Mouse (Mus musculus): ENCODE data around the gene Casc4. TPM values are rescaled to one million over a fixed set of nuclear protein-coding genes. Genes with fewer than 3 reads are reported as not detected.

Casc4 gene
- total RNA-seq (2014; fragmentation: Nextera tagmentation) (25.3 and 26.6 TPM in 2 replicates), total RNA-seq (2017) (37.0 and 42.2 TPM in 2 replicates)

DNA sequence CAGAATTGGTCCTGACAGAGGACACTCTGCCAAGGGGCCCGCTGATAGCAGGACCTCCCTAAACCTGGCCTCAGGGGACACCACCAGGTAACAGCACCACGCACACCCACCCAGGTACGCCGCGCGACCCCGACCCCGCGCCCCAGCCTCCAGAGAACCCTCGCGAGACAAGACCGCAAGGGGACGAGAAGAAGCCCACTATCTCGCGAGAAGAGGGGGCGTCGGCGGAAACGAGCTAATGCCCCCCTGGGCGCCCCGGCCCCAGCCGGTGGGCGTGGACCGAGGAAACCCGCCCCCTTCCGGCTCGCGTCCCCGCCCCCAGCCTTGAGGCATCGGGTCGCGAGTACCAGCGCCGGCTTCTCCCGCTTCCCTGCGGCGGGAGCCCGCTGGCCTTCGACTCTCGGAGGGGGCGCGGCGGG is at the start of gene Casc4:
Casc4 (plus strand) TSS at position 339 of the 419 bp plus-strand sequence.
- peak; percentile 76 for ATAC-seq (replicated peaks; ENCODE audit: low FRiP score, low TSS enrichment, poor library complexity, severe bottlenecking)

DNA sequence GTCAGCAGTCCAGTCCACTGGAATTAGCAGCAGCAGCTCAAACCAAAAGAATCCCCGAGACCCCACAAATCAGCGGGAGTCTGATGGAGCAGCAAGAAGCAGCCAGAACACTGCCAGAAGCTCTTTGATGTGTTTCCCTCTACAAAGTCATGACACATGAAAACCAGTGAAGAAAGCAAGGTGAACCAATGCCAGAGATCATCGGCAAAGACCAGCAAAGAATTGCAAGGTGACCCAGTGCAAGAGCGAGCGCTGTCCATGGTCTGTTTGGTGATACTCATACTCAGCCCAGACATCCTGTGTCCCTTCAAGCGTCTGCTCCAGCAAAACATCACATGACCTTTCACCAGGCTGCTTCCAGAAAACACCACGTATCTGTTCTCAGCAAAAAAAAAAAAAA is 45.0 kb upstream of the Casc4 start:
- no peak for ATAC-seq (replicated peaks; ENCODE audit: low FRiP score, low TSS enrichment, poor library complexity, severe bottlenecking)

DNA sequence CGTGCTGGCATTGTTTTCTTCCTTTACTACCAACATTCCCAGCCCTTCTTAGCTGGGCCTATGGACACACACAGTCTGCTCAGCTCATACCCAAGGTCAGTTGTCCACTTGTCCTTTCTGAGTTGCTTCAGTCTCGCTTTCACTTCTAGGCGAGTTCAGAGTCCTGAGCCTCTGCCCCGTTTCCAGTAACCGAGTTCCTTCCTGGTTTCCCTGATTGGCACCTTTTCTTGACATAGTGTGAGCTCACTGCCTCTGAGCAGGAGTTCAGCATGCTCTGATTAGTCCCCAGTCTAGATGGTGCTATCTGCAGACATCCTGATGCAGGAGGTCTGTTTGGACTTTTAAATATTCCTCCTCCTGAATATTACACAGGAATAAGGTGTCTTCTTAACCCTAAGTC is 42.1 kb upstream of the Casc4 start:
- no peak for ATAC-seq (replicated peaks; ENCODE audit: low FRiP score, low TSS enrichment, poor library complexity, severe bottlenecking)

DNA sequence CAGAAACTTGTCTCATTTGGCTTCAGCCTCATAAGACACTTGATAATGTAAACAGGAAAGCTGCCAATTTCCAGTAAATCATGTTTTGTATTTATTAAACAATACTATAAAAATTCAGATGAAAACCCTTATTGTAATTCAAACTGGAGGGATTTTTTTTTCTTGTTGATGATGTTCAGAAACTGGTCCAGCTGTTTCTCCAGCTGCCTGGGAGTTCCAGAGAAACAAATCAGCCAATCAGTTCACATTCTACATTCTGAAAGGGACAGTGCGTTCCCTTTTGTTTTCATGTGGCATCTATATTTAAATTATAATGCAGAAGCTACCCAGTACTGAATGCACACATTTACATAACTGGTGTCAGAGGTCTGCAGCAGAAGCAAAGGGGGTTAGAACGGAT is 40.6 kb upstream of the Casc4 start:
- no peak for ATAC-seq (replicated peaks; ENCODE audit: low FRiP score, low TSS enrichment, poor library complexity, severe bottlenecking)

DNA sequence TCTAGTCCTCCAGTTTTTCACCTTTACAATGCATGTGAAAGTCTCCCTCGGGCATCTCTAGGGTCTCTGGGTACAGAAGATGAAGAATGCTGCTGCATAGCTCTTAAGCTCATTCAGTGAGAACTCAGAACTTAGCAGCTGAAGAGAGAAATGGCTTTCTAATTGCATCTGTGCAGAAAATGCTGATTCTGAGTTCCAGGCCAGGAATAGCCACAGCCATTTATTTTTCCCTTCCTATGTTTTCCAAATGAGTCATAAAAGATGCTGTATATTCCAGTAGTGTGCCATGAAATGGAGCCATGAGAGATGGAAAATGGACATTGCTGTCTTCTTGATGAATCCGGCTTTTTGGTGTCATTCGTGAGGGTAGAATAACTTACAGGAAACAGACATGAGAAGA is 38.4 kb upstream of the Casc4 start:
- ATAC-seq (replicated peaks; ENCODE audit: low FRiP score, low TSS enrichment, poor library complexity, severe bottlenecking) = no peak

DNA sequence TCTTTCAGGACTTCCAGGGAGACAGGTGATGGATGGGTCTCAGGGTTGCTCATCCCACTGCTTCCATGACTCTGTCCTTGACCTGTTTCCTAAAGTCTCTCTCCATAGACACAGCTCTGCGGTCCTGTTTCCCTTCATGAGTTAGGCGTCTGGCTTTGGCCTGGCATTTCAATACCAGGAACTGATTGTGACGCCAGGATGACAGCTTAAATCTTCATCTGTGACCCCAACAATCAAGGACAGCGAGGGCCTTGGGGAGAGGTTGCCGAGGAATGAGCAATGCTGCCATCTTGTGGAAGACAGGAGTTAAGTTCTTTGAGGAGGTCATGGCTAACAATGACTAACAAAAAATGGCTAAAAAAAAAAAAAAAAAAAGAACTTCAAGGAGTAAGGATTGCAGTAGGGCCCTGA is 34.3 kb upstream of the Casc4 start:
- peak; percentile 85 for ATAC-seq (replicated peaks; ENCODE audit: low FRiP score, low TSS enrichment, poor library complexity, severe bottlenecking)

DNA sequence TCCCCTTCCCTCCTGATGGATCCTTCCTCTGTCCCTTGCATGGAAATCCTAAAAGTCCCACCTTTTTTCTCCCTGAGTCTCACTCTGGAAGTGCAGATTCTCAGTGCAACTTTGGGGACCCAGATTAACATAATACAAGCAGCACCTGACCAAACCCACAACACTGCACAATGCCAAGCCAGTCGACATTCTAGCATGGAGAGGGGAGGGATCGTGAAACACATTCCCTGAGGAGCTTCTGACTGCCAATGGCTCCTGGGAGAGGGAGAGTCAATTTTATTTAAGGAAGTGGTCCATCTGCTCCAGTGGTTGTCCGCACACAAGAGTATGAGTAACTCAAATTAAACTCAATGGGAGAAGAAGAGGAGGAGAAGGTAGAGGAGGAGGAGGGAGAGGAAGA is 31.8 kb upstream of the Casc4 start:
- no peak for ATAC-seq (replicated peaks; ENCODE audit: low FRiP score, low TSS enrichment, poor library complexity, severe bottlenecking)

DNA sequence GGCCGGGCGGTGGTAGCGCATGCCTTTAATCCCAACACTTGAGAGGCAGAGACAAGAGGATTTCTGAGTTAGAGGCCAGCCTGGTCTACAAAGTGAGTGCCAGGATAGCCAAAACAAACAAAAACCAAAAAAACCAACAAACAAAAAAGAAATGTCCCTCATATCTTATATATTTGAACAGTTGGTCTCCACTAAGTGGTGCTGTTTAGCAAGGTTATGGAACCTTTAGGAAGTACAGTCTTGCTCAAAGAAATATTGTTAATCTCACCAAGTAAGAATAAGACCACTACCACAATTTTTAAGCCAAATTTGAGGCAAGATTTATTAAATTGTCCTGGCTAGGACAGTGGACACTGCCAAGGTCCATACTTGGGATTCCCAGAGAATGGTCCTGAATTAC is 25.3 kb upstream of the Casc4 start:
- no peak for ATAC-seq (replicated peaks; ENCODE audit: low FRiP score, low TSS enrichment, poor library complexity, severe bottlenecking)

DNA sequence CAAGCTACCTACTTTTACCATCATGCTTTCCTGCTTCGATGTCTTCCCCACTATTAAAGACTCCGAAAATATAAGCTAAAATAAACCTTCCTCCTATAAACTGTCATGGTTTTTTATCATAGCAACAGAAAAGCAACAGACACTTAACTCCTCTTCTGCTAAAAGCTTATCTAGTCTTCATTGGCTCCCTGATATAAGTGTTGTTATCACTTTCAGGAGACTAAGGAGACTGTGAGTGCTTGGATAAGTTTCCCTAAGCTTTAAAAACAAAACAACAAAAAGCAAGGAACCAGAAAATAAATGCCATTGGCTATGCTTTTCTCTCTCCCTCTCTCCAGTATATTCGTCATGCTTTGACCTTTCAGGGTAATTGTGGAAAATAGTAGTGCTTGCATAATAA is 24.5 kb upstream of the Casc4 start:
- ATAC-seq (replicated peaks; ENCODE audit: low FRiP score, low TSS enrichment, poor library complexity, severe bottlenecking) = no peak

DNA sequence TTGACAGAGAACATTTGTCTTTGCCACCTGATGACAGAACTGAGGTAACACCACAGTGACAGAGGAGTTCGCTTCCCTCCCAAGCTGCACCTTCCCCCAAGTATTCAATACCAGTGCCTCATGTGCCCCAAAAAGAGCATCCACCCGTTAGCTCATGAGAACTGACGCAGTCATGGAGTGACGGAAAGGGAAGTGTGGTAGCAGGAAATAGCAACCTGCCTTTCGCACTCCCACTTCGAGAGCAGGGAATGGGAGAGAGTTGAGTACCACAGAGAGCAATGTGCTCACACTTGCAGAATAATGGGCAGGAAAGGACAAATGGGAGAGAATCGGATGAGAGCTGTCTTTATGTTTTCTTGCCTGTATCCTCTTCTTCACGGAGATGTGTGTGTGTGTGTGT is 20.7 kb upstream of the Casc4 start:
- ATAC-seq (replicated peaks; ENCODE audit: low FRiP score, low TSS enrichment, poor library complexity, severe bottlenecking) = no peak

DNA sequence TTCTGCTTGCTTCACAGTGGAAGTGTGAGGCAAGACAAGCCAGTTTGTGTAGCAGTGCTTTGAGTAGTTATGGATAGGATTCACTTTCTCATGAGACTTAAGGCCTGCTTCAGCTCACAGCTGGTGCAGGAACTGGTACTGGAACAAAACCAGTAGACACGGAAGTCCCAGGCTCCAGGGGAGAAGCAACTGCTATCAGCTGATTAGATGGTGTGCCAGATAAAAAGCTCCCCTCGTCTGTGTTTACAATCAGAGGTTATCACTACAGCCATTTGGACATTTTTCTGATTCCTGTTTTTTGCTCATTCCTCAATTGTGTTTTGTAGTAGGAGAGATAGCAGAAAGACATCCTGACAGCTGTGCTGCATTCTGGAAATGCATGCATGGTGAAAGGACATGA is 14.7 kb upstream of the Casc4 start:
- ATAC-seq (replicated peaks; ENCODE audit: low FRiP score, low TSS enrichment, poor library complexity, severe bottlenecking) = no peak

DNA sequence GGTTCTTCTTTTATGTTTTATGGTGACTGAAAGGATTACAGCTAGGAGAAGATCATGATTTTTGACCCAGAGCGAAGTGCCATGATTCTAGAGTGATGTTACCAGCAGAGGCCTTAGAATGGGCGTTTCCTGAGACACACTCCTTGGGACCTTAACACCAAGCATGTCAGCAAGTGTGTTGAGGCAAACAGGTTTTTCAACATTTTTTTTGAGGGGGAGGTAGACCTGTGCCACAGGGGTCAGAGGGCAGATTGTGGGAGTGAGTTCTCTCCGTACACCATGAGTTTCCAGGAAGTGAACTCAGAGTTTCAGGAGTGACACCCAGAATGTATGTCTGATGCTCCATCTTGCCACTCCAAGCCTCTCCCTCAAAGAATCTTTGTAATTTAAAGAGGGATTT is 12.8 kb upstream of the Casc4 start:
- no peak for ATAC-seq (replicated peaks; ENCODE audit: low FRiP score, low TSS enrichment, poor library complexity, severe bottlenecking)

DNA sequence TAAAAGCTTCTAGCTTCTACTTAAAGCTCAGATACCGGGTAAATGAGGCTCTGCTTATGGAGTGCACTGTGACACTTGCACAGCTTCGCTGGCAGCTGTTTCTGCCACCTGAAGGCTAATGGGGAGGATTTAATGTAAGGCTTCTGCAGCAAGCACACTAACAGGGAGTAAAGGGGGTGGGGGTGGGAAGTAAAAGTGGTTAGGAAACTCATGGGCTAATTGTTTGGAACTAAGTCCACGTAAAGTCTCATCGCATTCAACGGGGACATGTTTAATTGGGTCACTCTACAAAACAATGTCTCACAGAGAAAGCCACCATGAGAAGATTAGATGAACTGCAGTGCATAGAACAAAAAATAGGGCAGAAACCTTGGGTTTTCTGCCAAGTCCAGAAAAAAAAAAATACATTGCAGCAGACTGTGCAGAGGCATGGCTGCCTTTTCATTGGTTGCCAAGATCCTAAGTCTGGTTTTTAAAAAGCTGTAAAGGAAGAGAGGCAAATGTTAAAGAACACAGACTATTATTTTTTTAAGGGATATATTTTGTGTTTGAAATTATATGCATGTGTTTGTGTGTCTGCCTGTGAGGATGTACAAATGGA is 7.3 kb upstream of the Casc4 start:
- no peak for ATAC-seq (replicated peaks; ENCODE audit: low FRiP score, low TSS enrichment, poor library complexity, severe bottlenecking)

DNA sequence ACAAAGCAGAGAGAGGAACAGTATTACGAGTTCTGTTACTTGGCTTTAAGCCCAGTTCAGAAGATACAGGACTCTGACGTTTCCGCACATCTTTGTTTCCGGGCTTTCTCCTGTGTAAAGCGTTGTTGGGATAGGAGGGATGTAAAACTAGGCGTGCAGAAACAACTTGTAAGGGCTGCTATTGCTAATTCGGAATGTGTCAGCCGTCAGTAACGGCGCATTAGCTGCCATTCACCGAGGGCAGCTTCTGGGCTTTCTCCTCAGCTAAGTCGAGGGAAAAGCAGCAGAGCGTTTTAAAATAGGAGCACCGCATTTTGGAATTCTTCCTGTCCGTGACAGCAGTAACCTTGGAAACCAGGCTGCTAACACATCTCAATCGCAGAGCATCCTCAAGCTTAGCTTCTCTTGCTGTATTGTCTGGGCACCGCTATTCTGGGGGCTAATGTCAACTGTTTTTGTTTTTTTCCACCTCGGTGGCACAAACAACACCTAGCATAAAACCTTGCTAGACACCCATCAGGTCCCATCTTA is 634 bp upstream of the Casc4 start:
- ATAC-seq (replicated peaks; ENCODE audit: low FRiP score, low TSS enrichment, poor library complexity, severe bottlenecking) = peak; percentile 46

DNA sequence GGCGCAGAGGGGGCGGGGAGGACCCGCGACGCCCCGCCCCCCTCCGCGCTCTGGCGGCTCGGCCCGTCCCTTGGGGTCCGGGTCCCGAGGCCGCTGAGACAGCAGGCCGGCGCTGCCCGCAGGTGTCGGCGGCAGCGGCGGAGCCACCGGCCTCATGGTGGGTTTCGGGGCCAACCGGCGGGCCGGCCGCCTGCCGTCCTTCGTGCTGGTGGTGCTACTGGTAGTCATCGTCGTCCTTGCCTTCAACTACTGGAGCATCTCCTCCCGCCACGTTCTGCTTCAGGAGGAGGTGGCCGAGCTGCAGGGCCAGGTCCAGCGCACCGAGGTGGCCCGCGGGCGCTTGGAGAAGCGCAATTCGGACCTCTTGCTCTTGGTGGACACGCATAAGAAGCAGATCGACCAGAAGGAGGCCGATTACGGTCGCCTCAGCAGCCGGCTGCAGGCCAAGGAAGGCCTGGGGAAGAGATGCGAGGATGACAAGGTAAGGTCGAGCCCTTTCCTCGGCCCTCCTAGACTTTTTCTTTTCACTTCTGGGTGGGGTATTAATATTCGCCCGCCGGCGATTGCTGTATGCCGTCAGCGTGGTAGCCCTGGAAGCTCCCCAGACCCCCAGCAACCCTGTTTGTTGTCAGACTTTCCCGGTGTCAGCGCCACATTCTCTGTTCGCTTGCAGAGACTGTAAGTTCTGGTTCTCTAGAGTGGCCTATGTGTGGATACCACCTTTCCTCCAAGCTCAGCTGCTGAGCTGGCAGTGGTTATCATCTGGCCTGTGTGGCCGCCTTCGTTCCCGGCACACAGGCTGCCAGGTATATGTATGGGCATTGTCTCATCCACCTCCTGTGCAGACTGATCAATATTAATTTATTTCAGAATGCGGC is 520 bp downstream of the Casc4 start:
- peak; percentile 49 for ATAC-seq (replicated peaks; ENCODE audit: low FRiP score, low TSS enrichment, poor library complexity, severe bottlenecking)

DNA sequence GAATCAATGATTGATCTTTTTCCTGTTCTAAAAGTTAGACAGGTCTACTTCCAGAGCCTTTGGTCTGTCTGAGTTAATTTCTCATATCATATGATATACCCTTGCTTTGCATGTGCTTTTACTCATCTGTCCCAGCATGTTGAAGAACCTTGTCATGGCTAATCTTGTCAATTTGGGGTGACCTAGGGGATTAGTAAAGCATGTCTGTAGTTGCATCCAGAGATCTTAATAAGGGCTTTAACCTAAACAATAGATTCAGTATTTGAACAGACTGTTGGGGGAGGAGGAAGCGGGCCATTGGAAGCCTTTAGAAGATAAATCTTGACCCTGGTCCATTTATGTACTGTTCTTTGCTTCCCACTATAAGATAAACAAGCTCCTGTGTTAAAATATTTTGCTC is 12.7 kb downstream of the Casc4 start:
- ATAC-seq (replicated peaks; ENCODE audit: low FRiP score, low TSS enrichment, poor library complexity, severe bottlenecking) = no peak

DNA sequence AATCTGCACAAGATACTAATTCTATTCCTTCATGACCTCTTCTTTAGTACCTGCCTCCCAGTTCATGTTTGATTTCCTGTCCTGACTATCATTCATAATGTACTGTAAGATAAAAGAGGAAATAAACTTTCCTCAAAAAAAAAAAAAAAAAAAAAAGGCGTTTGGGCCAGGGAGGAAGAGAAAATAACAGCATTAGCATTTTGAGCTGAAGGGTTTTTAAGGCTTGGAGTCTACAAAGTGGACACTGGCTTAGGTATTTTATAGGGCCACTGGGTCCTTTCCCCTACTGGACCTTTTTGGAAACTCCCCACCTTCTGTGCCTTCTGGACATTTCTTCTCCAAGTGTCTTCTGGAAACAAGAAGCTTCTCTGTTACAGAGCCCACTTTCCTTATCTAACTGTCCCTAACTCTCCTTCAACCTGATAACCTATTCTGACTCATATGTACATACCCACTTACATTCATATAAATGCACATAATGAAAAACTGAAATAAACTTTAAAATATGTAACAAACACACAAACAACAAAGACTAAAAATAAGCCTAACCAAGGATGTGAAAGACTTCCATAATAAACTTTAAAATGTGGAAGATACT is 18.8 kb downstream of the Casc4 start:
- ATAC-seq (replicated peaks; ENCODE audit: low FRiP score, low TSS enrichment, poor library complexity, severe bottlenecking) = no peak

DNA sequence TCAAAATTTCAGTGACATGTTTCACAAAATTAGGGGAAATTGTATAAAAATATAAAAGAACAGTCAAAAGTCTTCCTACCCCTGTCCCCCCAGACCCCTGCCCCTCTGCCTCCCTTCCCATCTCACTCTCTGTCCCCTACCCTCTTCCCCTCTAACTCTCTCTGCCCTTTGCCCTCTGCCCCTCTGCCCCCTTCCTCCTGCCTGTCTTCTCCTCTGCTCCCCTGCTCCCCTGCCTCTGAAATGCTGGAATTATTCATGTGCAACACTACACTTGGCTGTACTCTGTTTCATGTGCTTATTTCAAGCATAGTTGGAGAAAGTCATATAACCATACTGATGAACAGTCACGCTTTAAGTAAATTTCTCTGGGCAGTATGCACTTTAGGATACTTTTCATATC is 19.6 kb downstream of the Casc4 start:
- no peak for ATAC-seq (replicated peaks; ENCODE audit: low FRiP score, low TSS enrichment, poor library complexity, severe bottlenecking)

DNA sequence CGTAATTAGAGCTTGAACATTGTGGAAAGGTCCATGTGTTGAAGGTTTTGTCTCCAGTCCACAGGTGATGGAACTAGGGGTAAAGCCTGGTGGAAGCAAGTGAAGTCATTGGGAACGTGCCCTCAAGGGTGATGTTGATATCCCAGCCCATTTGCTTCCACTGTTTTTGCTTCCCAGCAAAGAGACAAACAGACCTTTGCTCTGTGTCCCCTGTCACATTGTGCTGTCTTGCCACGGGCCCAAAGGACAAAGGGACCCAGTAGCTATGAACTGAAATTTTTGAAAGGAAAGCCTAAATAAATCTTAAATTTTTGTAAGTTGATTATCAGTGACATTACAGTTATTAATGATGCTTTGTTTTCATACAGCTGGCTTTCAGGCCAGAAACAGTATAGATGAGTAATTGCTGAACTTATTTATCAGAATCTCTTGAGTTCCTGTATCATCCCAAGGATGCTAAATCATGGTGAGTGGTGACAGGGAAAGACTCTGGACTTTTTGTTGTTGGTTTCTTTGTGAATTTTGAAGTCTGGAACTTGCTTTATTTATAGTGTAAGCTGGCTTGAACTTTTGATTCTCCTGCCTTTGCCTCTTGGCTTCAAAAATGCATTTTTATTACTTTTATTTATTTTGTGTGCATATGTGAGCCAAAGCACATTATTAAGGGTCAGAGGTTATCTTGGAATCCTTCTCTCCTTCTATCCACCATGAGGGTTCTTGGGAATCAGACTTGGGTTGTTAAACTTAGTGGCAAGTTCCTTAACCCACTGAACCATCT is 22.1 kb downstream of the Casc4 start:
- ATAC-seq (replicated peaks; ENCODE audit: low FRiP score, low TSS enrichment, poor library complexity, severe bottlenecking) = no peak

DNA sequence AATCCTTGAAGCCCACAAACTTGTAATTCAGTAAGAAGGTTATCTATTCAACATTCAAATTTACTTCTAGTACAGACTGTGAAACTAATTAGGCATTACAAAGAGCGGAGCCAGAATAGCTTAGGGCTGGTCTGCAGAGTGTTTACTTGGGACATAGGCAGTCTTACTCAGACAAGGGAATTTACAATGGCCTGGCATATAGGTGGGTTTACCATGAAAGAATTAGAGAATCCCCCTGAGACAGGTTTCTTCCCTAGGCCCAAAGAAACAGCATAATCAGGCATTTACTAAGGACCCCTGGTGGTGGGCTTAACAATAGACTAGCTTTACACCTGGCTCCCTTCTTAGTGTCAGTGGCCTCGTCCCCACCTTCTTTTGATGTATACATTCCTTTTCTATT is 28.5 kb downstream of the Casc4 start:
- no peak for ATAC-seq (replicated peaks; ENCODE audit: low FRiP score, low TSS enrichment, poor library complexity, severe bottlenecking)

Data from megakaryocyte-erythroid progenitor cell, adult 5-6 weeks (primary cell).